9 mouse cellular contexts compared by ENCODE assay signal in genomic region chr3:148867618-148868017, GRCm38 (mm10).
DNase-seq lines count a peak whose midpoint lies in the region; ATAC-seq and TF ChIP-seq lines count a peak whose summit lies in the region.
"Had no signal": no experiment of that assay in that cellular context is flagged by ENCODE, and none has a peak within 500 bp of the region (broad histone marks: within the 10 kb centered on the region; RNA-seq: fewer than 3 reads in every experiment).

No protein-coding gene starts in this region.

- H3K4me3 ChIP-seq in forebrain, embryonic 13.5 days: no peak overlapping the region
- H3K4me3 ChIP-seq in forebrain, embryonic 16.5 days (replicated peaks; ENCODE audit: low read length): no peak overlapping the region
- H3K4me3 ChIP-seq in hindbrain, postnatal 0 days (ENCODE audit: low read length): no peak overlapping the region
- H3K4me3 ChIP-seq: embryonic facial prominence, embryonic 15.5 days had no signal

- no peaks in the 10 kb centered on the region for H3K27me3 ChIP-seq in forebrain, embryonic 13.5 days
- no peaks in the 10 kb centered on the region for H3K27me3 ChIP-seq in forebrain, embryonic 16.5 days (replicated peaks; ENCODE audit: control insufficient read depth, insufficient read depth, low read length)
- no peaks in the 10 kb centered on the region for H3K27me3 ChIP-seq in hindbrain, postnatal 0 days (ENCODE audit: insufficient read depth, low read length)
- H3K27me3 ChIP-seq: embryonic facial prominence, embryonic 15.5 days had no signal

- 0 out of 2 replicates have a peak, but pooled peaks have one; percentile 10 for ATAC-seq in forebrain, embryonic 13.5 days
- no peak for ATAC-seq in forebrain, embryonic 16.5 days
- no peak for ATAC-seq in hindbrain, postnatal 0 days
- no peak for ATAC-seq in erythroid progenitor cell, adult 5-6 weeks (replicated peaks; ENCODE audit: low FRiP score, poor library complexity, severe bottlenecking)

- WGBS in forebrain, embryonic 13.5 days: 27% methylated on average over 8 of the region's 8 CpGs
- WGBS in forebrain, embryonic 16.5 days: 30% methylated on average over 8 of the region's 8 CpGs
- 36% methylated on average over 8 of the region's 8 CpGs for WGBS in hindbrain, postnatal 0 days

- no peak overlapping the region for H3K9ac ChIP-seq in forebrain, embryonic 13.5 days
- H3K9ac ChIP-seq in forebrain, embryonic 16.5 days (replicated peaks; ENCODE audit: low read depth, low read length): no peak overlapping the region
- H3K9ac ChIP-seq in hindbrain, postnatal 0 days (replicated peaks; ENCODE audit: low read length): no peak overlapping the region
- H3K9ac ChIP-seq: embryonic facial prominence, embryonic 15.5 days had no signal

- no peaks in the 10 kb centered on the region for H3K36me3 ChIP-seq in forebrain, embryonic 13.5 days (ENCODE audit: poor library complexity, severe bottlenecking)
- no peaks in the 10 kb centered on the region for H3K36me3 ChIP-seq in forebrain, embryonic 16.5 days (ENCODE audit: control insufficient read depth, insufficient read depth)
- no peaks in the 10 kb centered on the region for H3K36me3 ChIP-seq in hindbrain, postnatal 0 days (ENCODE audit: insufficient read depth, low read length)

- no peaks in the 10 kb centered on the region for H3K9me3 ChIP-seq in forebrain, embryonic 13.5 days (replicated peaks)
- no peaks in the 10 kb centered on the region for H3K9me3 ChIP-seq in forebrain, embryonic 16.5 days (ENCODE audit: control insufficient read depth, low read length)
- no peaks in the 10 kb centered on the region for H3K9me3 ChIP-seq in hindbrain, postnatal 0 days (ENCODE audit: low read length)
- H3K9me3 ChIP-seq: embryonic facial prominence, embryonic 15.5 days had no signal

- DNase-seq in 416B (ENCODE audit: low read depth): peak; percentile 75
- peak; percentile 9 for DNase-seq in hindbrain, postnatal 0 days (ENCODE audit: low spot score)
- peak; percentile 54 for DNase-seq in lung, postnatal 36 days
- DNase-seq in adrenal gland, postnatal 14 days: no peak
- DNase-seq in B cell, adult 2 months: no peak

- TF ChIP-seq CTCF in hindbrain, postnatal 0 days (IDR thresholded peaks at IDR 0.05; ENCODE audit: low read depth): no peak

- H3K27ac ChIP-seq in forebrain, embryonic 13.5 days: no peak overlapping the region
- no peak overlapping the region for H3K27ac ChIP-seq in forebrain, embryonic 16.5 days (ENCODE audit: low read length)
- no peak overlapping the region for H3K27ac ChIP-seq in hindbrain, postnatal 0 days
- H3K27ac ChIP-seq: embryonic facial prominence, embryonic 15.5 days had no signal

- no peak overlapping the region for H3K4me2 ChIP-seq in forebrain, embryonic 13.5 days
- no peak overlapping the region for H3K4me2 ChIP-seq in forebrain, embryonic 16.5 days (ENCODE audit: low read length)
- H3K4me2 ChIP-seq in hindbrain, postnatal 0 days (ENCODE audit: low read depth, low read length): no peak overlapping the region
- H3K4me2 ChIP-seq: embryonic facial prominence, embryonic 15.5 days had no signal

- peaks cover 26% of the 10 kb centered on the region for H3K4me1 ChIP-seq in forebrain, embryonic 13.5 days
- peaks cover 25% of the 10 kb centered on the region for H3K4me1 ChIP-seq in forebrain, embryonic 16.5 days (replicated peaks; ENCODE audit: control insufficient read depth, insufficient read depth, low read length)
- H3K4me1 ChIP-seq in hindbrain, postnatal 0 days (ENCODE audit: insufficient read depth, low read length): no peaks in the 10 kb centered on the region

Comparison
In these comparisons a context has a peak if more than half of its experiments do, and no peak if none do; other contexts are left out.
1. DNase-seq: peak in 416B (single experiment), hindbrain, postnatal 0 days (single experiment) and lung, postnatal 36 days (single experiment); none in adrenal gland, postnatal 14 days (single experiment) and B cell, adult 2 months (0 of 2).